Mouse (Mus musculus): ENCODE measurements around the gene Chchd6.

Gene Chchd6

DNA sequence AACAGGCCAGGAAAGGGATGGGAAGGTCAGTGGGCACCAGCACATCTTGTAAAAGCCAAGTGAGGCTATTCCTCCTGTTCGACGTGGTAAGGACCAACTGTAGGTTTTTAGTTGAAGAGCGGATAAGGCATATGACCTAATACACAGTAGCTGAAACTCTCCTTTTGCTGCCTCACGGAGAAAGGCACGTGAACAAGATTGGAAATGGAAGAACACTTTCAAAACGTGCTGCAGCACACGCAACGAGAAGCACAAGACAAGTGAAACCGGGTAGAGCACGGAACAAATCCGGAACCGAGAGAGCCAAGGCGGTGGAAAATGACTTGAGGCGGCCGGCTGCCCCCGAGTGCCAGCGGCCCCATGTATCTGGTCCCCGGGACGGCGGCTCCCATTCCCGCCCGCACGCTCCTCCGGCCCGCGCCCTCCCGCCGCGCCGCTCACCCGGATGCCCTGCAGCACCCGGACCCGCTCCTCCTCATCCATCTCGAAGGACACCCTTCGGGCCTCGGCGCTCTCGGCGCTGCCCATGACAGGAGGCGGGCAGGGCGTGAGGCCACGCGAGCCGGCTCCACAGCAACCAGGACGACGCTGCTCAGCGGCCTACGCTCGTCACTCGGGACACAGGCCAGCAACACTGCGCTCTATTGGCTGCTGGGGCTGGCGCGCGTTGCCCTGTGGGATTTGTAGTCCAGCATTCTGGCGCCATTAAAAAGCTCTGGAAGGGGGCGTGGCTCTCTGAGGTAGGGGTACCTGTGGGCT is at the start of gene Chchd6:
TSS of gene Chchd6 (minus strand) at position 635 of the 759 bp plus-strand sequence.
- DNase-seq (ENCODE audit: low read depth, low spot score): peak; percentile 98

- peak; percentile 82 for DNase-seq (ENCODE audit: low read depth, low spot score)
Observed at GRCm38 (mm10) chr6:89644271-89645075, 49.0 kb upstream of the Chchd6 start.

GRCm38 (mm10) chr6:89643798-89644270 is 48.4 kb upstream of the Chchd6 start, which contains the start of gene Txnrd3:
TSS of gene Txnrd3 (plus strand) at chr6:89643988.
- DNase-seq (ENCODE audit: low read depth, low spot score): peak; percentile 91

DNA sequence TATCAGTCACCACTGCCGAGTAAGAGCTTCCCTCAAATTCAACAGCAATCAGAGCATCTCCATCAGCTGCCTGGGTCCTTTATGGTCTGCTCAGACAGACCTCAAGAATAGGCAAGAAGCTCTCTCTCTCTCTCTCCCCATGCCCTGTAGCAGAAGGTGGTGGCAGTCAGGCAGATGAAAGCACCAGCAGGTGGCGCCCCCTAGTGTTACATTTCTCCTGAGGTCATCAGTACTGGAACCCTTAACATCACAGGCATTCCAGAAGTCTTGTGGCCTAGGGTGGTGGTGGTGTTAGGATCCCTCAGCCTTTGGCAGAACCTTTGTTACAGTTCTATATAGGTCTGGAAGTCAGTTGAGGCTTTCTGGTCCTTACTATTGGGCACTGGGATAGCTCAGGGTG is 43.6 kb upstream of the Chchd6 start:
- DNase-seq (ENCODE audit: low read depth, low spot score): peak; percentile 71

- no peak for DNase-seq (ENCODE audit: low read depth, low spot score)
Observed at GRCm38 (mm10) chr6:89637977-89638376, 42.5 kb upstream of the Chchd6 start.

- peak; percentile 68 for DNase-seq (ENCODE audit: low read depth, low spot score)
Observed at GRCm38 (mm10) chr6:89634400-89634799, 38.9 kb upstream of the Chchd6 start.

GRCm38 (mm10) chr6:89633115-89633514 is 37.7 kb upstream of the Chchd6 start:
- no peak for DNase-seq (ENCODE audit: low read depth, low spot score)

GRCm38 (mm10) chr6:89631809-89632562 is 36.5 kb upstream of the Chchd6 start:
- DNase-seq (ENCODE audit: low read depth, low spot score): peak; percentile 93

GRCm38 (mm10) chr6:89628045-89628785 is 32.8 kb upstream of the Chchd6 start:
- no peak for DNase-seq (ENCODE audit: low read depth, low spot score)

DNA sequence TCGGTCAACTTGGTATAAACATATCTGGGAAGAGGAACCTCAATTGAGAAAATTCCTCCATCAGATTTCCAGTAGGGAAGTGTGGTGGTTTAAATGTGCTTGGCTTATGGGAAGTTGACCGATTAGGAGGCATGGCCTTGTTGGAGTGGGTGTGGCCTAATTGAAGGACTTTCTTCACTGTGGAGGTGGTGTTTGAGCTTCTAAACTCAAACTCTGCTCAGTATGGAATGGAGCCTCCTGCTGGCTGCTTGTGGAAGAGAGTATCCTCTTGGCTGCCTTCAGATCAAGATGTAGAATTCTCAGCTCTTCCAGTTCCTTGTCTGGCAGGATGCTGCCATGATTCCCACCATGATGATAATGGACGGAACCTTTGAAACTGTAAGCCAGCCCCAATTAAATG is 27.2 kb upstream of the Chchd6 start:
- DNase-seq (ENCODE audit: low read depth, low spot score): no peak

DNA sequence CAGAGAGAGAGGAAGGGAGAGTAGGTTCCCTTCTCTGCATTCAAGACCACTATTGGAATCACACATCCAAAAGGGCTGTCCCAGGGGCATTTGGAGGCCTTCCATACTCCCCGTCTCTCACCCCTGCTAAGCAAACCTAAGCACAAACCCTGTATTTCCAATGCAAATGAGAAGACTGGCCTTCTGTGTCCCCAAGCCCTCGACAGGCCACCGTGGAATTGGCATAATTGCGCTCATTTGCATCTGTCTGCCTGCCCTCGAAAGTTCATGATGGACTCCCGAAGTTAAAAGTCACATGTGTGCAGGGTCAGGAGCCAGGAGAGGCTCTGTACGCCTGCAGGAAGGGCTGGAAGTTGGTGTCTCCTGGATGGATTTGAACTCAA is 19.9 kb upstream of the Chchd6 start:
- DNase-seq (ENCODE audit: low read depth, low spot score): no peak

DNA sequence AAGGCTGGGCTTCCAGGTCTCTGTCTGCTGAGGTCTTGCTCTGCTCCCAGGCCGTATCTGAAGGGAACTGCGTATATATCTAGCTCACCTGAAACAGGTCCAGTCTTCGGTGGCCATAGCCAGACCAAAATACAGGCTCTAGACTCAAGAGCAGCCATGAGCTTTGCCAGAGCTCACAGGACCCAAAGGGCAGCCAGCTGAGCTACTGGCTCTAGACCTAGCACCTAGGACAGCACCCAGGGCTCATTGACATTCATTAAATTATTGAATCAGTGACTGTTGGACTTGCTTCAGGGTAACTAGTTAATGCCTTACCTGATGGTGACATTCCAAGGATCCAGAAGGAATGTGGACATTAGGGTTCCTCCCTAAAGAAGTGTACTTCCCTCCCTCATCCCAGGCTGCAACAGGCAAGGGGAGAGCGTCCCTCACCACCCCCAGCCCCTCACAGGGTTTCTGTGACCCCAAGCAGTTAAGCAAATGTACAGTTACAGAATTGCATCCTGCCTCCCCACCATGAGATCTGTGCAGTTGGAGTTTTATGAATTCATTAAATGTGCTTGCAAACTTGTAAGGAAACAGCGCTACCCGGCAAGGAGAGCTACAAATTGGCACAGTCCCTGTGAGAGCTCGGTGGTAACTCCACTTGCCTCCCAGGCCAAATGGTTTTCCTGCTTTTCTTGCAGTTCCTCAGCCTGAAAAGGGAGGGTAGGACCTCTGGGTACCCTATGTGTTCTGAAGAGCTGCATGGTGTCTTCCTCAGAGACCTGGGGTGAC is 19.3 kb upstream of the Chchd6 start:
- DNase-seq (ENCODE audit: low read depth, low spot score): no peak

DNA sequence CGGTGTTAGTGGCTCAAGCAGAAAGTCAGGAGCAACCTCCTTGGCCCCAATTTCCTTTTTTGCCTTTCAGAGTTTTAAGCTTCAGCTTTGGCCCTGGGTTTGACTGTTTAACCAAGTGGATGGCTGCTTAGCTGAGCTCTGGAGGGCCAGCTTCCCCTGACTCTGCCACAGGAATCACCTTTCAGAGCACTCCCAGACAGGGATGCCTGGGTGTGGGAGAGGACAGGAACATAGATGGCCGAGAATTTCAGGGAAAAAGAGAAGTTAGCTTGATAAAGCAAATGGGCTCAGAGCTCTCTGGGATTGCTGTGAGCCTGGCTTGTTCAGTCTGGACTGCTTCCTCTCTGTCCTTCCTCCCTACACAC is 18.6 kb upstream of the Chchd6 start:
- no peak for DNase-seq (ENCODE audit: low read depth, low spot score)

DNA sequence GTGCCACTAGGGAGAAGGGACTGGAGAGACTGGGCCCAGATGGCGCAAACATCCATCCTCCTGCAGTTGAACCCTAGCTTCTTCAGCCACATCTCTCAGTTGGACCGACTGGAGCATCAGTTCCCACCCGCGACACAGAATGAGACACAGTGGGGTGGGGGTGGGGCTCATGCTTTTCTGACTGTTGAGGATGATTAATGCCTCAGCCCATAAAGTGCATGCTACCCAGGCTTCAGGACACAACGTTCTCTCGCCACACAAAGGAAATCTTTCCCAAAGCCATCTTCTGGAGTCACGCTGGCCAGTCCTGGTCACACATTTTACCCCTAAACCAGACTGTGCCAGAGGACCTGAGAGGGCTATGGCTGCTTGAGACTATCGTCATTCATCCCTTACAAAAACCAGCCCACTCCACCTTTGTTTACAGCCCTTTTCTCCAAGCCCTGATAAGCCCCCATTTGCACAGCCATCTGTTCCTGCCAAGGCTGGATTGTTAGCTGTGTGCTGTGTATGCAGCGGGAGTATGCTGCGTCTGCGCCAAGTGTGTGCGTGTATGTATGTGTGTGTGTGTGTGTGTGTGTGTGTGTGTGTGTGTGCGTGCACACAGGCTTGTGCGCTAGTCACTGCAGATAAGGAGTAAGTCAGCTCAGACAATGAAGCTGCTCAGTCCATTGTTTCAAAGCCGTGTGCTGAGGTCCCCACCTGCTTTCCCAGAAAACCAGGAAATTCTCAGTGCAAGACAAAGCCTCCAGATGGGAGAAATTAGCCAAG is 18.1 kb upstream of the Chchd6 start:
- peak; percentile 69 for DNase-seq (ENCODE audit: low read depth, low spot score)

DNA sequence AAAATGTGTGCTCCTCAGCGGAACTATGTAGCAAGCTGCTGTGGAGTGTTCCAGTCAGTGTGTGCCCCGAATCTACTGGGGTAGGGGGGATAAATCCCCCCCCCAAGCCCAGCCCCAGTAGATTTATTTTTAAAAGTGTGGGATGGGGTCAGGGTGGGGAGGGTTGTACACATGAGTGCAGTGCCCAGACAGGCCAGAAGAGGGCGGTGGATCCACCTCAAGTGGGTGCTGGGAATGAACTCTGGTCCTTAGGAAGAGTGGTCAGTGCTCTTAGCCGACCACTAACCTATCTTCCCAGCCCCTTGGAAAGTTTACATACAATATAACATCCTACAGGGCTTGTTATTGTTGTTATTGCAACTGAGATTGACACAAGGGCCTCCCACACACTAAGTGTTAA is 12.5 kb upstream of the Chchd6 start:
- DNase-seq (ENCODE audit: low read depth, low spot score): no peak

- DNase-seq (ENCODE audit: low read depth, low spot score): no peak
Observed at GRCm38 (mm10) chr6:89606096-89606495, 10.6 kb upstream of the Chchd6 start.

DNA sequence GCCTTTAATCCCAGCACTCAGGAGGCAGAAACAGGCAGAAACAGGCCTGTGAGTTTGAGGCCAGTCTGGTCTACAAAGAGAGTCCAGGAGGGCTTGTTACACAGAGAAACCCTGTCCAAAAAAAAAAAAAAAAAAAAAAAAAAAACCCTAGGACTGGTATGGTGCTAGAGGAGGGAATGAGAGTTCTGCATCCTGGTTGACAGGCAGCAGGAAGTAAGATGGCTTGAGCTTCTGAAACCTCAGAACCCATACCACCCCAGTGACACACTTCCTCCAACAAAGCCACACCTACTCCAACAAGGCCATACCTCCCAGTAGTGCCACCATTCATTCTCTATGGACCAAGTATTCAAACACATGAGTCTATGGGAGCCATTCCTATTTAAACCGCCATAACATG is 1.1 kb upstream of the Chchd6 start:
- DNase-seq (ENCODE audit: low read depth, low spot score): no peak

- DNase-seq (ENCODE audit: low read depth, low spot score): no peak
Observed at GRCm38 (mm10) chr6:89595777-89596146, 310 bp upstream of the Chchd6 start.

DNA sequence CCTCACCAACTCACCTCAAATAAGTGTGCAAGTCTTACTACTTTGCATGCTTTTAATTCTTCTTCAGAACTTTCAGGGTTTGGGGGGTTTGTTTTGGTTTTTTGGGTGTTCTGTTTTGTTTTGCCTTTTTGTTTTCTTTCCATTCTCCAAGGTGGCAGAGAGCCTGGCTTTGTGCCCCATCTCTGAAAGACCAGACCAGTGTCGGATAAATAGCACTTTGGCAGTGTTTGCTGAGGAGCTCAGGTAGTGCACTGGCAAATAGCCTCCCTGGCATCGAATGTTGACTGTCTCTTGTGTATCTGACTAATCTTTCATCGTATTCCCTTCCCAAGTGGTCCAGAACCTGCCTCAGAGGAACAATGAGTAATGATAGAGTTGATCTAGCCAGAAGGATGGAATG is 3.4 kb downstream of the Chchd6 start:
- DNase-seq (ENCODE audit: low read depth, low spot score): no peak

DNA sequence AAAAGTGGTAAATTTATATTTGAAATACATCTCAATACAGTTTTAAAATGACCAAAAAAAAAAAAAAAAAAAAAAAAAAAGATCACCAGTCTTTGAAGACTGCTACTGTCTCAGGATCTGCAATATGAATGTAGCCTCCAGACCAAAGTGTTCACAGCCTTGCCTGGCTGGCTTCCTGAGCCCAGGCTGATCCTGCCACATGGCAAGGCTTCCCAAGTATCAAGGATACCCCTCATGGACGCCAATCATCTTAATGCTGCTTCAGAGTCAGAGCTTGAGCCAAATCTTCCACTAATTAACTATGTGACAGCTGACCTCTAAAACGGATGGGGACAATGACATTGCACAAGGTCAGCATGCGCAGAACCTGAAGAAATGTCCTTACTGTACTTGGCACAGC is 3.9 kb downstream of the Chchd6 start:
- DNase-seq (ENCODE audit: low read depth, low spot score): no peak
